Mouse (Mus musculus): ENCODE measurements around the gene Pex14.

DNA sequence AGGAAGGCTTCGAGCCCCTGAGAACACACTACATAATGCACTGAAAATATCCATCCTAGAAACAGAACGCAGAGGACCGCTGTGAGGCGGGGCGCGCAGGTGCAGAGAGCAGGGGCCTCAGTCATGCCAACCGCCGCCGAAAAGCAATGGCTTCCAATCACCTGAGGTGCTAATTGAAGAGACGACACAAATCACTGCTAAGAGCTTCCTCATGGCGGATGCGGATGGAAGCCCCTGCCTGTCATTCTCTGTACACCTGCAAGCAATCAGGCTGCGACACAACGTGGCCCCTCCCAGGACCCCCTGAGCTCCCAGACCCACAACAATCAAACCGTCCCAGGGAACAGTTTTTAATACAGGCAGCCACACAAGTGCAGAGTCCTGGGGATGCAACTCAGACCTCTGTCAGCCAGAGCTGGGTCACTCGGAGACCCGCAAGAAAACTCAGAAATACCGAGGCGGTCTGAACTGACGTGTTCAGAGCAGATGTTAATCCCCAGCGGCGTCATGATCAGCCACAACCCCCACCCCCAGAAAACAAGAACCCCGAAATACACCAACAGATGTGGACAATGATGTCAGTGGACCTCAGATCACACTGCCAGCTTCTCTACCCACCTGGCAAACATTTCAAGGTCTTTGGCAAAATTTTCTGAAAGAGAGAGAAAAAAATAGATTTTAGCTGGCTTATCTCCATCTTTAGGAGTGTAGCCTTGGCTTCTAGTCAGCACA lies 31.5 kb upstream of the Pex14 start:
- TF ChIP-seq CTCF (IDR thresholded peaks at IDR 0.05; ENCODE audit: insufficient read depth, low read depth, low read length) (no peak), POLR2A (IDR thresholded peaks at IDR 0.05; ENCODE audit: insufficient read depth, low read depth, low read length) (no peak)
